Mouse (Mus musculus) heart, adult 2 months (tissue): ENCODE measurements around the gene Usp37.

Experiments
- CTCF ChIP-seq: fragments of 200-600 bp; IDR thresholded peaks from 2 replicates; pipeline ENCODE4 v1.8.1; 2022; ENCODE audit warnings: antibody characterized with exemption, mild to moderate bottlenecking, moderate library complexity
- EP300 ChIP-seq: fragments of 200-500 bp; IDR thresholded peaks from 2 replicates; pipeline ENCODE4 v1.6.1; 2011; ENCODE audit warnings: low read depth, low read length, control low read depth; ENCODE audit not compliant: insufficient read depth

DNA sequence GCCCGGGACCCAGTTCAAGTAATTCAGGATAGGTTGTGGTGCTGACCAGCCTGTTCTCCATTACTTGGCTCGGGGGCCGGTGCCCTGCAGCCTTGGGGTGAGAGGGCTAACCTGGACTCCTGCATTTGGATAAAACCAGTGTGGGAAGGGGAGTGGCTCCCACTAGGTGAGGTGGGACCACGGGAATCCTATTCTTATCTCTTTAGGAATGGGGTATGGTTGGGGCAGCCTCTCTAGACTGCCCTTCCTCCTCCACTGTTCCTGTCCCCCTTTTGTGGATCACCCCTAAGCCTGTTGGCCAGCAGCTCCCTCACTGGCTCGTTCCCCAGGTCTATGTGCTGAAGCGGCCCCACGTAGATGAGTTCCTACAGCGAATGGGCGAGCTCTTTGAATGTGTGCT lies 149.8 kb downstream of the Usp37 start:
- TF ChIP-seq CTCF, result no peak
- no peak for TF ChIP-seq EP300
